Mouse (Mus musculus) spleen, adult 2 months (tissue): ENCODE results near the gene Tmtc1. TPM values are rescaled to one million over a fixed set of nuclear protein-coding genes. Genes with fewer than 3 reads are reported as not detected.

ENCODE experiments used
- DNase-seq, 2 experiments: peaks; one replicate each; pipeline versions ENCODE4 v3.0.0 to v3.0.0-alpha.2; 2012 to 2021; ENCODE audit warnings: low spot score in 2 of 2, low read depth in 1 of 2
- H3K27ac ChIP-seq: fragments of 200-500 bp; 2 replicates; pipeline ENCODE4 v1.5.1; 2012; ENCODE audit warnings: low read length, inconsistent platforms; ENCODE audit not compliant: insufficient read depth
- H3K27me3 ChIP-seq: fragments of 200-500 bp; 2 replicates; pipeline ENCODE4 v1.6.1; 2012; ENCODE audit warnings: mild to moderate bottlenecking, moderate library complexity, low read length, inconsistent platforms; ENCODE audit not compliant: control insufficient read depth, insufficient read depth
- H3K36me3 ChIP-seq: fragments of 200-500 bp; 2 replicates; pipeline ENCODE4 v1.6.1; 2012; ENCODE audit warnings: mild to moderate bottlenecking, low read length, inconsistent platforms; ENCODE audit not compliant: control insufficient read depth, insufficient read depth
- H3K4me1 ChIP-seq: fragments of 200-500 bp; 2 replicates; pipeline ENCODE4 v1.6.1; 2011; ENCODE audit warnings: inconsistent platforms; ENCODE audit not compliant: control insufficient read depth, insufficient read depth, insufficient read length
- H3K4me3 ChIP-seq: fragments of 200-500 bp; 2 replicates; pipeline ENCODE4 v1.5.1; 2011; ENCODE audit warnings: mild to moderate bottlenecking, inconsistent platforms; ENCODE audit not compliant: insufficient read depth, insufficient read length; ENCODE audit errors: extremely low read depth
- CTCF ChIP-seq: fragments of 200-500 bp; IDR thresholded peaks from 2 replicates; pipeline ENCODE4 v1.5.1; 2011; ENCODE audit warnings: mild to moderate bottlenecking, inconsistent platforms; ENCODE audit not compliant: insufficient read depth, insufficient read length, insufficient replicate concordance; ENCODE audit errors: extremely low read depth
- POLR2A ChIP-seq: fragments of 200-500 bp; IDR thresholded peaks from 2 replicates; pipeline ENCODE4 v1.6.1; 2011; ENCODE audit warnings: low read depth, low read length, inconsistent platforms
- WGBS: fragments of 180-500 bp; shearing (Covaris S2); methylation state at CpG from one replicate; pipeline ENCODE4 v1.1.7; 2018; 5-methylcytosine and 5-hydroxymethylcytosine counted together
- polyA plus RNA-seq: library from polyadenylated mRNA; depleted of rRNA; stranded (reverse); fragments of >200 nt; gene quantifications from 2 replicates; pipeline ENCODE4 v1.2.3, GENCODE M21; 2012; rRNA removed

Gene Tmtc1
- polyA plus RNA-seq, 1 experiment: 5.2 TPM

DNA sequence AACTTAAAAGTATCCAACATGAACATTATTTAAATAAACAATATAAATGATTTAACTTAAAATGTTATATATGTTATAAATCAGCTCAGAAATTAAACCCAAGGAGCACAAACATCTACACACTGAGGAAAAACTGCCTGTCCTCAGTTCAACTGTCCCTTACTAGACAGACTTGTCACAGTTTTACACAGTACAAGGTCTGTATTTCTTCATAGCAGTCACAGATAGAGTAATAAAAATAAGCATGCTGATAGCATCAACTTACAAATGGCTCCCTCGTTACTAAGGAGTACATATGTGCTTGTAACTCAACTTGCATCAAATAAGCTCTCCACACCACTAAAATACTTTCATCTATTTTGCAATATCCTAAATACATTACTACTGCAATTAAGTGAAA lies 239.1 kb downstream of the Tmtc1 start:
- Histone ChIP-seq H3K4me3 (no peak overlapping the region), H3K27me3 (no peaks in the 10 kb centered on the region), H3K27ac (no peak overlapping the region), H3K36me3 (peaks cover 26% of the 10 kb centered on the region), H3K4me1 (no peaks in the 10 kb centered on the region)
- TF ChIP-seq POLR2A: no peak
- TF ChIP-seq CTCF: no peak
- 90% methylated on average over 1 of the region's 1 CpGs for WGBS
- DNase-seq: no peak

DNA sequence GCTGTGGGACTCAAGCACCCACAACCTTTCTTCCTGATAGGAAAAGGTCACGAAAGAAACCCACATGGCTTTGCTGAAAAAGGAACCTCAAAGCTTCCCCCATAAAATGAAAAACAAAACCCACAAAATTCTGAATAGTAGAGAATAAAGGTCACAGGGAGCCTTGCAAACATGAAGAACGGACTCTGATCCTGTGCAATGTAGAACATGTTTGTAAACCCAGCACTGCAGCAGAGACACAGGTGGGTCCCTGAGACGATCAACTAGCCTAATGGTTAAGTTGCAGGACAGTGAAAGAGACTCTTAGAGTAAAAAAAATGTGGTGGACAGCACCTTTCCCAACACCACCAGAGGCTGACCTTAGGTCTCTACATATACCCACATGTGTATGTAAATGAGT lies 244.5 kb downstream of the Tmtc1 start:
- Histone ChIP-seq H3K27ac (no peak overlapping the region), H3K4me3 (no peak overlapping the region), H3K4me1 (no peaks in the 10 kb centered on the region), H3K27me3 (no peaks in the 10 kb centered on the region), H3K36me3 (peaks cover 31% of the 10 kb centered on the region)
- TF ChIP-seq CTCF (no peak), POLR2A (no peak)
- 85% methylated on average over 3 of the region's 3 CpGs for WGBS
- no peak for DNase-seq

- Histone ChIP-seq H3K27ac (no peak overlapping the region), H3K4me1 (no peaks in the 10 kb centered on the region), H3K36me3 (peaks cover 31% of the 10 kb centered on the region), H3K27me3 (no peaks in the 10 kb centered on the region), H3K4me3 (no peak overlapping the region)
- no peak for DNase-seq
- 89% methylated on average over 2 of the region's 2 CpGs for WGBS
- no peak for TF ChIP-seq POLR2A
- TF ChIP-seq CTCF: no peak
Observed at GRCm38 (mm10) chr6:148199177-148199576, 245.0 kb downstream of the Tmtc1 start.

DNA sequence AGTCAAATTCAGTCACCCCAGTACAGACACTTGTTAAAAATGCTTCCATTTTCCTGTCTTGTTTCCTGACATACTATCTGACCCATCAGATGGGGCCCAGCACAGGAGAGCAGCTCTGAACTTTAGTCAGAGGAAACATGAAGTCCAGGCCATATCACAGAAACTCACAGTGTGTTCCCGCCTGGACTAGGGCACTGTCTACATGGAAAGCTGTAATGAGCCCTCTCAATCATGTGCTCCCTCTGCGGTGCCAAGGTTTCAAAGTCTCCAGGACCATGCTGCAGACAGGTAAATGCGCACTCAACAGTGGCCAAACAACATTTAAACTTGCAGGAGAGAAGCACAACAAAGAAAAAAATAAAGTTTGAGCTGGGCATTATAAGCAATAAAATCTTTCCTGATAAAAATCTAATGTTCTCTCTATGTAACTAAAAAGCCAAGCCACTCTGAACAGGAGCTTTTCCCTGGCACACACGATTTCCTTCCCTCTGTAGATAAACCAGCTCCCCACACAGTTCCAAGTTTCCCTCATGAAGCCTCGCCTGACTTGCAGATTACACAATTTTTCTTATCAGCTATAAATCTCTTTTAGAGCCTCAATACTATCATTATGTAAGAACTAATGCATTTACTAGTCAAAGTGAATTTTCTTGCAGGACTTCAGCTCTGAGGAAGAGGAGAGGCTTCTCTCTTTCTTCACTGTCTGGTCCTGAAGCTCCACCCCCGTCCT lies 250.1 kb downstream of the Tmtc1 start:
- Histone ChIP-seq H3K36me3 (peaks cover 23% of the 10 kb centered on the region), H3K4me1 (no peaks in the 10 kb centered on the region), H3K4me3 (no peak overlapping the region), H3K27me3 (no peaks in the 10 kb centered on the region), H3K27ac (no peak overlapping the region)
- 85% methylated on average over 6 of the region's 6 CpGs for WGBS
- no peak for DNase-seq
- no peak for TF ChIP-seq CTCF
- TF ChIP-seq POLR2A: no peak

DNA sequence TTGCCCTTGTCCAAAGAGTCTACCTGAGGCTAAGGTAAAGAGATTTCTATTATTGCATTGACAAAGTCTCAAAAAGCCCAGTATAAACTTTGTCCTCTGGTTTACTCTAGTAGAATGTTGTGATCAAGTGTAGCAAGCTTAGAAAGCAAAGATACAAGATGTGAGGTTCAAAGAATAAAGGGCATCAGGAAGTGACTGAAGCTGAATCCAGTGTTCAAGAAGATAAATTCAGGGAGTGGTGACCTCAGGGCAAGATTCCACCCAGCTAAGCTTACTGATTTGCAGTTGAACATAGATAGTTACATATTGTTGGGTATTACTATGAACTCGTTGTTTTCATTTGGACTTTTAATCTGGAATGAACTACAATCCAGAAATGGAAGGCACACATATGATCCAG lies 258.5 kb downstream of the Tmtc1 start:
- TF ChIP-seq CTCF: no peak
- no peak for TF ChIP-seq POLR2A
- no peak for DNase-seq
- H3K27me3 ChIP-seq: no peaks in the 10 kb centered on the region
- no peak overlapping the region for H3K27ac ChIP-seq
- 88% methylated on average over 1 of the region's 1 CpGs for WGBS
- H3K36me3 ChIP-seq: peaks cover 33% of the 10 kb centered on the region
- H3K4me3 ChIP-seq: no peak overlapping the region
- no peaks in the 10 kb centered on the region for H3K4me1 ChIP-seq

Other genes with a start within 250 kb of the Tmtc1 start
- gene Ergic2, start 232.0 kb downstream of the Tmtc1 start, polyA plus RNA-seq: 11.8 and 13.9 TPM in 2 replicates